Mouse (Mus musculus): ENCODE data around the gene Cmpk1. TPM values are rescaled to one million over a fixed set of nuclear protein-coding genes. Genes with fewer than 3 reads are reported as not detected.

The Cmpk1 gene
- polyA plus RNA-seq, 1 experiment, result 17.7 TPM

DNA sequence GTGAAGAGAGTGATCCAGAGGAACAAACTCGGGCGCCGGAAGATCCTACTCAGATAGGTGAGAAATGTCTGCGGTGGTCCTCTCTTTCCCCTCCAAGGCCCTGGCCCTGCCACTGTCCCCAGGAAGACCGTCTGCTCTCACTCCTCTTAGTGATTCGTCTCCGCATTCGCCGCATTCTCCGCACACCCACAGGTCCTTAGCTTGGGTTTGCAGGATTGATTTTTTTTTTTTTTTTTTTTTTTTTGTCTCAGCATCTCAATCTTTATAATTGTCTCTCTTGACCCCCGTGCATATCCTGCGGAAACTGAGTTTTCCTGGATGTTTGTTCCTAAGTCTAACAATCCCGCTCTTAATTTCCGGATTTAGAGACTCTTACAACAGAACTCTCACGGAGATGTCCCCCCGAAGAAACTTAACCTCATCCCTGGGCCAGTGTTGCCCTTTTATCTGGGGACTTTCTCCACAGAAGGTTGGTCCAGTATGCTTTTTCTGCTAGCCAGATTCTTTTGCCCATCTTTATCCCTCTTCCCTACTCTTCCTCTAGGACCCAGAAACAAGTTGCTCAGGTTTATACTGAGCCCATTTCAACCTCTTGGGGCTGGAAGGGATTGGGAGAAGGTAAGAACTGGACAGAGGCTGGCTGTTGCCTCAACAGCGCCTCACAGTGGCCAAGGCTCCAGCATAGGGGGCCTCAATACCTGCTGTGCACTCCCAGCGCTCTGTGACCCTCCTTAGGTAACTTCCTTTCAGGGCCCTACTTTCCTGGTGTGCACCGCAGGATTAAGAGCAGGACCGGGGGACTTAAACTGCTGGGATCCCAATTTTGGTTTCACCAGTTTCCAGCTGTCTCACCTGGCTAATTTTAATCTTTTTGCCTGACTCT, 77.2 kb downstream of the Cmpk1 start:
- H3K36me3 ChIP-seq (ENCODE audit: control insufficient read depth, insufficient read depth, low read length), result no peaks in the 10 kb centered on the region
- 12% methylated on average over 20 of the region's 20 CpGs for WGBS
- H3K27me3 ChIP-seq (ENCODE audit: control insufficient read depth, insufficient read depth, low read length), result peaks cover 15% of the 10 kb centered on the region; the same call in 1 of the 2 replicates
- TF ChIP-seq CTCF (IDR thresholded peaks at IDR 0.05; ENCODE audit: borderline replicate concordance, control insufficient read depth, extremely low read depth, insufficient read depth, low read length, poor library complexity) (peak; percentile 72; the same call in 1 of the 2 replicates), POLR2A (IDR thresholded peaks at IDR 0.05; ENCODE audit: control insufficient read depth, extremely low read depth, insufficient read depth, low read length, poor library complexity) (no peak)
- peak overlapping the region; percentile 79 for H3K4me3 ChIP-seq (ENCODE audit: control insufficient read depth, insufficient read depth, low read length)
- H3K4me1 ChIP-seq (replicated peaks; ENCODE audit: control insufficient read depth, insufficient read depth, low read length), result peaks cover 11% of the 10 kb centered on the region
- no peak overlapping the region for H3K27ac ChIP-seq (ENCODE audit: control insufficient read depth, insufficient read depth, low read length)
- DNase-seq, result peak; percentile 73

Other genes starting within 250 kb of the Cmpk1 start
- gene Gm12830, start 165.5 kb downstream of the Cmpk1 start, polyA plus RNA-seq (2012; rRNA removed), result not detected in 2 replicates
- 1.4 and 1.8 TPM in 2 replicates for gene Foxd2, start 78.4 kb downstream of the Cmpk1 start, polyA plus RNA-seq (2012; rRNA removed)
- 0.16 and 0.37 TPM in 2 replicates for gene Foxe3, start 61.2 kb downstream of the Cmpk1 start, polyA plus RNA-seq (2012; rRNA removed)
- 8.1 and 10.7 TPM in 2 replicates for gene Stil, start 12.9 kb upstream of the Cmpk1 start, polyA plus RNA-seq (2012; rRNA removed)
- 0.89 and 0.94 TPM in 2 replicates for gene Tal1, start 69.2 kb upstream of the Cmpk1 start, polyA plus RNA-seq (2012; rRNA removed)
- gene Pdzk1ip1, start 101.5 kb upstream of the Cmpk1 start, polyA plus RNA-seq (2012; rRNA removed), result 14.7 and 15.2 TPM in 2 replicates
- not detected in 2 replicates for gene Cyp4x1, start 147.0 kb upstream of the Cmpk1 start, polyA plus RNA-seq (2012; rRNA removed)